Mouse (Mus musculus) lung, postnatal 4 days (tissue): ENCODE data around the gene Atcay.
"Not testable (repeated sequence)": the region's sequence is repeated elsewhere in the genome, so short reads cannot be mapped to it uniquely, and the experiment has no call there.

ENCODE experiments used
- DNase-seq, 2 experiments: peaks; one replicate each; pipeline ENCODE4 v3.0.0; 2021

Gene Atcay

DNA sequence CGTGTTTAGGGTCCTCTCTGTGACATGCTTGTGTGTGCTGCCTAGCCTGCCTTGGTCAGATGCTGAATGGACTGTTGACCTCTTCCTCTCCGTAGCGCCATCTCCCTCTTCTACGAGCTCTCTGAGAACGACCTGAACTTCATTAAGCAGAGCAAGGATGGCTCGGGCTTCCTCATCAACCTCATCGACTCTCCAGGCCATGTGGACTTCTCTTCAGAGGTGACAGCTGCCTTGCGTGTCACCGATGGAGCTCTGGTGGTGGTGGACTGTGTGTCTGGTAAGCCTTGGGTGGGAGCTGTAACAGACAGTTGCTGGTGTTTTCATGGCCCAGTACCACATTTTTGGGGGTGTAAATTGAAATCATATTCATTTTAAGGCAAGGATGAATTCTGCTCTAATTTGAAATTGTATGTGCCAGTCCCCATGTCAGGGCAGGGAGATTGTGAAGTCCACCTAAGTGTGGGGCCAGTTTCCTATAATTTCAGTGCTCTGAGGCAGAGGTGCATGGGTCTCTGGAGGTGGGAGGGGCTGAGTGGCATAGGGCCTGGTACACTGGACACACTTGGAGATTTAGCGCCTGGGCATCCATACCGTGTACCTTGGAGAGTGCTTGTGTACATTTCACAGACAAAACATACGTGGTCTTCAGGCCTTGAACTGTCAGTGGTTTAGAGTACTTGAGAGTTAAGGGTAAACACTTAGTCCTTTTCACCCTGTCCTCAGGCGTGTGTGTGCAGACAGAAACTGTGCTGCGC lies 52.5 kb downstream of the Atcay start:
- DNase-seq = peak in 1 of 2 experiments; percentile 58

DNA sequence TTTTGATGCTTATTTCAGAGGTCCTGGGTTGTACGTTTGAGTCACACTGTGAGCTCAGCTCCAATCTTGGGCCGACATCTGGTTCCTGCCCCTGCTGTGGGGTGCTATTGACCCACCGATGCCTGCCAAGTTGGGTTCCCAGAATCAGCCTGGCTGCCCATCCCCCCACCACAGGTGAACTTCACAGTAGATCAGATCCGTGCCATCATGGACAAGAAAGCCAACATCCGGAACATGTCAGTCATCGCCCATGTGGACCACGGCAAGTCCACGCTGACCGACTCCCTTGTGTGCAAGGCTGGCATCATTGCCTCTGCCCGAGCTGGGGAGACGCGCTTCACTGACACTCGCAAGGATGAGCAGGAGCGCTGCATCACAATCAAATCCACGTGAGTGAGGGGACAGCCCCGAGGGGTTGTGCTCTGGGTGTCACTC lies 53.1 kb downstream of the Atcay start:
- DNase-seq = no peak

DNA sequence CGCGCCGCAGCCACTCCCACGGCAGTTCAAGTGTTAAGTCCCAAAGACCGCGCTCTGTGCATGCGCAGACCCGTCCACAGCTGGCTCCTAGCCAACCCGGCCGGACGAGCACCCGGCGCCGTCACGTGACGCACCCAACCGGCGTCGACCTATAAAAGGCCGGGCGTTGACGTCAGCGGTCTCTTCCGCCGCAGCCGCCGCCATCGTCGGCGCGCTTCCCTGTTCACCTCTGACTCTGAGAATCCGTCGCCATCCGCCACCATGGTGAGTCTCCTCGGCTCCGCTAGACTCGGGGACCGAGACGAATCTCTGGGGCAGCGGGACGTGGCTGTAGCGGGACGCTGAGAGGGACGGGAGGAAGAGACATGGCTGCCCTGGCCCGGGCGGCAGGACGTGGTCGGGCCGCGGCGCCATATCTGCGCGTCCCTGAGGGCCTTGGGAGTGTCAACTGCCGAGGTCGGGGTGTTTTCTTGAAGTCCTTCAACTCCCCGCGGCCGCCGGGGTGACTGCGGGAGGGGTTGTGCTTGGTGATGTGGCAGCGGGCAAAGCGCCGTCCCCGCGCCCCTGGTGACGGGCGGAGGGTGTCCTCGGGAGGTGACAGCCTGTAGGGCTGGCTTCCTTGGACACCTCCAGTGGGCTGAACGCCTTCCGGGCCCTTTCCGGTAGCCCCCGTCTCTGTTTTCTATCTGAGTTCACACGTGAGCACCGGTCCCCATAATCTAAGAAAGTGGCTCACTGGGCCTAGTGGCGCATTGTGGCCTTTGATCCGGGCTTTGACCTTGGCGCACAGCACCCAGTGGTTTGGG lies 54.0 kb downstream of the Atcay start, which contains the start of gene Eef2:
TSS of gene Eef2 (plus strand) at position 166 of the 806 bp plus-strand sequence.
- peak; percentile 99 for DNase-seq

DNA sequence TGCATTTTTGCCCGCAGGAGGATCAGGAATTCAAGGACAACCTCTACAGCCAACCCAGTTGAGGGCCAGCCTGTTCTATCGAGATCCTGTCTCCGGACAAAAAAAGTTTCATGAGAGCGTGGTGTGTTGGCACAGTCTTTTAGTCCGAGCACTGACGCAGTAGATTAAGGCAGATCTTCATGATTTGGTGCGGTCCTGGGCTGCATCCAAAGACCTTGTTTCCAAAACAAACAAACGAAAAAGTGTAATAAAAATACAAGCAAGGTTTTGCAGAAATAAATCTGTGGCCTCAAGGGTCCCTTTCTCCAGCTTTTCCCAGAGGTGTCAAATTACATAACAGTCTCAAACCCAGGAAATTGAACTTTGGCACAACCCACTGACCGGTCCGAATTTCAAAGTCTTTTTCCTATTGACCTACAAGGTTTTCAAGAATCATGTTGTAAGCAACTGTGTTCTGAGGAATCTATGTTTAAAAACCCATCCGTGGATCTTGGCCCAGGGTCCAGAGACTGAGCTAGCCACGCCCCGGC lies 54.6 kb downstream of the Atcay start:
- DNase-seq = no peak

DNA sequence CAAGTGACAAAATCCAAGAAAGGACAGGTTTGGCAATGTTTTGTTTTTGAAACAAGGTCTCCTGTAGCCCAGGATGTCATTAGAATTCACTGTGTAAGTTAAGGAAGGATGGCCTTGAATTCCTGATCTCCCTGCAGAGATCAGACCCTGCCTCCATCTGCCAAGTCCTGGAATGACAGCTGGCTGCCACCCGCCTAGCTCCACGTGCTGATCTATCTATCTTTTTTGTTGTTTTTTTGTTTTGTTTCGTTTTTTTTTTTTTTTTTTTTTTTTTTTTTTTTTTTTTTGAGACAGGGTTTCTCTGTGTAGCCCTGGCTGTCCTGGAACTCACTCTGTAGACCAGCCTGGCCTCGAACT lies 55.3 kb downstream of the Atcay start:
- not testable (repeated sequence) for DNase-seq

DNA sequence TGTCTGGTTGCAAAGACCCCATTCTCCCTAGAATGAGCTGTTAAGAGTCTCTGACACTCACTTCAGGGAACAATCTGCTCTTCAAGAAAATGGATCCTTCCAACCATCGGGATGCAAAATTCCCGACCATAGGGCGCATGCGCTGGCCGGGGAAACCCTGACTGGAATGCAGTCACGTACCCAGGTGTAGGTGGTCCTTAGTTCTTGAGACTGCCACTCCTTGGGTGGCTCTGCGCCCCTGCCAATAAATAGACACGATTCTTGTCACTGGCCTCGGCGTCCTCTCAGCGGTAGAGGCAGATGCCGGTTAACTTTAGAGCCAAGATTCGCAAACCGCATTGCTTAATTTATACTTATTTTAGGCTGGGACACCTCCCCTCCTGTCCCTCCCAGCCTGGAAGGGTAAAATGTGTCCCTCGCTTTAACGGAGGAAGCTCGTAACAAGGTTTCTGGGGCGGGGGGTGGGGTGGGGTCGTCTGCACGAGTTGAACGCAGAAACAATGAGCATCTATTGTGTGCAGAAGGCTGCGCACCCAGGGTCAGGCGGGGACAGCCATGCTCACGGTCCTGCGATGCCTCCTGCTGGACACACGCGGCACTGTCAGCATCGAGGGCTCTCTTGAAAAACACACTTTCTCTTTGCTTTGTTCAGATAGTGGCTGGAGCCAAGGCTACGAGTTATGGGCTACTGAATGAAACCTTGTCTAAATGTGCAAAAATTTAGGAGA lies 55.9 kb downstream of the Atcay start:
- DNase-seq = peak; percentile 90 to 94

DNA sequence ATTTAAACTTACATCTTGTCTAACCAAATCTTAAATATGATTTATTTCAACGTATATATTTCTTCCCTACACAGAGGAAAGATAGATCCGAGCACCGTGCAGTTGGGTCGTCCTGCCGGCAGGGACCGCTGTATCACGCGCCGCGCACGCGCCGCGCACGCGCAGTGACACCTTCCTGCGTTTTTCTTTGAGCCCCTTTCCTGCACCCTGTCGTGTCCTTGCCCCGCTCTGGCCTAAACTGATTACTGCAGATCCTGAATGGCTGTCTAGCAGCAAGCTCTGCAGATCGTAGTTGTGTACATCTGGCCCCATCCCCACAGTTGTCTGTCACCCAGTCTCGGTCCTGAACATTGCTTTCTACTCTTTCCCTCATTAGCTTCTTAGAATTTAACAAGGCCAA lies 57.5 kb downstream of the Atcay start:
- DNase-seq = peak; percentile 88 to 90

DNA sequence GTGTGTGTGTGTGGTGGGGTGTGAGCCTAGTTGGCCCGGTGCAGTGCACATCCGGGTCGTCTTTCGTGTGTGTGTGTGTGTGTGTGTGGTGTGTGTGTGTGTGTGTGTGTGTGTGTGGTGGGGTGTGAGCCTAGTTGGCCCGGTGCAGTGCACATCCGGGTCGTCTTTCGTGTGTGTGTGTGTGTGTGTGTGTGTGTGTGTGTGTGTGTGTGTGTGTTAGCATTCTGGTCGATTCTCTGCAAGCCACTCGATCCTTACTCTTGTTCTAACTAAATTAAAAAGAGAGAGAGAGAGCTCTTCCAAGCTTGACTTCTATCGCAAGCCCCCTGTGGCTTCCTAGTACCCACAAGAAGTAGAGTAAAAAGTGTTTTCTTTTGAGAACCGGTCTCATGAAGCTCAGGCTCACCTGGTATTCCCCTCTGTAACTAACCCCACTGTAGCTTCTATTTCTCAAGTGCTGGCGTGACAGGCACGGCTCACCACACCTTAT lies 61.2 kb downstream of the Atcay start:
- peak in 1 of 2 experiments; percentile 54 for DNase-seq

DNA sequence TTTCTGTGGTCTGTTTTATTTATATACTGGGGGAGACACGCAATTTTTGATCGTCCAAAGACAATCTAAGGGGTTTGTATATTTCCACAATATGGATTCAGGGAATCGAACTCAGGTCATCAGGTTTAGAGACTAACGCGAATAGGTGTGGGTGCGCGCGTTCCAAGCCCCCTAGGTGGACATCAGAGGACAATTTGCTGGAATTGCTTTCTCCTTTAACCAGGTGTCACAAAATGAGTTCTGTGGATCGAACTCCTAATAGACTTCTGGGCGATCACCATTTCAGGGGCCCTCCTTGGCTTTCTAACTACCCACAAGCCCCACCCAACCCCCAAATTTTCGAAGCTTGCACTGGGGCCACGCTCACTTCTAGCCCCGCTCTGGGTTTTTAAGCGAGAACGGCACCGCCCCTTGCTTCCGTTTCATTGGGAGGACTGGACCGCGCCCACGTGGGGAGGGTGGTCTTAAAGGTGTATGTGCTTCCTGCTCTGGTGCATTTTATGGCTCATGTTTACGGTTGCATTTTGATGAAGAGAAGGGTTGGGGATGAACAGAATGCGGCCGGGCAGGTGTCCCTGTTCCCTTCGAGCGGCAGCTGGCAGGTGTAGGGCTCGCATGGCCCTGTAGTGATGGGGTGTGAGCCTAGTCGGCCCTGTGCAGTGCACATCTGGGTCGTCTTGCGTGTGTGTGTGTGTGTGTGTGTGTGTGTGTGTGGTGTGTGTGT lies 62.0 kb downstream of the Atcay start:
- peak; percentile 89 to 90 for DNase-seq

DNA sequence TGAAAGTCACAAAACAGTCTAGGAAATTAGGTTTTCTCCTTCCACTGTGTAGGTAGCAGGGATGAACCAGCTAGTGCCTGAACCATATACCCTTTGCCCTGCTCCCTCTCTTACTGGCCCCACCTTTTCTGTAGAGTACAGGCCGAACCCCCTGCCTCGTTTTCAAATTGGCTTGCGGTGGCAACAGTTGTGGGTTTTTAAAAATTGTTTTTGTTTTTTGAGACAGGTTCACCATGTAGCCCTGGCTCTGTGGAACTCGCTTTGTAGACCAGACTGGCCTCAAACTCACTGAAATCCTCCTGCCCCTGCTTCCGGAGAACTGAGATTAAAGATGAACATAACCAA lies 62.6 kb downstream of the Atcay start:
- DNase-seq = no peak

DNA sequence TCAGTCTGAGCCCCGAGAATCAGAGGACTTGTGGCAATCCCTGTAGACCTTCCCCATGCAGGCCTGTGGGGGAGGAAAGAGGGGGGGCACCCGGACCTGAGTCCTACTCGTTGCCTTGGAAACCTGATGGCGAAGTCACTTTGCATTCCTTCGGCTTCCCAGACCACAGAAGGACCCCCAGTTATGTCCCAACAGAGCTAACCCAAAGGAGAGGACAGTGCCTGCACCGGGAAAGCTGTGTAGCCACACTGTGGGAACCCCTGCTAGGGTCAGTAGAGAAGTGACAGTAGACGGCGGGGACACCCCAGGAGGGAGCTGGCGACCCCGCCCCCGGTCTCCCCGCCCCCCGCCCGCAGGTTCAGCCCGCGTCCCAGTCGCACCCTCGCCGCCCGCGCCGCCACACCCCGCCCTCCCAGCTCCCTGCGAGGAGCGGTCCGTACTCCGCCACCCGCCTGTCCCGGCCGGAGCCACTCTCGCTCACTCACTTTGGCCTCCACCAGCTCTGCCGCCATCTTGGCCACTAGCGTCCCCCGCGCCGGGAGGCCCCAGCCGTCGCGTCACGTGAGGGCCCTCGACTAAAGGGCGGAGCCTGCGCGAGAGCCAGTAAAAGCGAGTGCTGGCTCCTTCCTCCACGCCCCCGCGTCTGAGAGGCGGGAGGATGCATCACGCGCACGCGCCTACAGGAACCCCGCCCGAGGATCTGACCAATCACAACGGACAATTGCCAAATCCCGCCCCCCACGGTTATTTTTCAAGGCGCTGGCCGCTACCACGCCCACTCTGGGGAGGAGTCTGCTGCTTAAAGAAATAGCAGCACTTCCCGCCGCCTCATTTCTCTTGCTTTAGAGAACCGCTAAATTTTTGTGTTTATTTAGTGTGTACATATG lies 63.2 kb downstream of the Atcay start, which contains the start of gene Pias4:
TSS of gene Pias4 (minus strand) at position 724 of the 887 bp plus-strand sequence.
- peak; percentile 100 for DNase-seq

DNA sequence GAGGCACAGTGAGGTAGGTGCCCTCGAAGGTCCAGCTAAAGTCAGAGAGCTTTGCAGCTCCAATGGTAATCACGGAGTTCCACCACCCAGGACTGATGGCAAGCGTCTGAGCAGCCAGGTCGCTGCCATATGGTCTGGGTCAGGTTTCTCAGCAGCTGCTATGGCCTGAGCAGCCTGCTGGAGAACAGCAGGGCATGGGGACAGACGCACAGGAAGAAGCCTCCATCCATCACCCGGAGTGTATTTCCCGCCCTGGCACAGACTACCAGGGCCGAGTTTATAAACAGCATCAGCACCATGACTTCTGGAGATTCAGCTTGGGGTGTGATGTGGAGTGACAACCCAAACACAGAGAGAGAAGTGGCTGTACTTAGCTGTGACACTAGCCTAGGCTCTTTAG lies 65.5 kb downstream of the Atcay start:
- DNase-seq = no peak

DNA sequence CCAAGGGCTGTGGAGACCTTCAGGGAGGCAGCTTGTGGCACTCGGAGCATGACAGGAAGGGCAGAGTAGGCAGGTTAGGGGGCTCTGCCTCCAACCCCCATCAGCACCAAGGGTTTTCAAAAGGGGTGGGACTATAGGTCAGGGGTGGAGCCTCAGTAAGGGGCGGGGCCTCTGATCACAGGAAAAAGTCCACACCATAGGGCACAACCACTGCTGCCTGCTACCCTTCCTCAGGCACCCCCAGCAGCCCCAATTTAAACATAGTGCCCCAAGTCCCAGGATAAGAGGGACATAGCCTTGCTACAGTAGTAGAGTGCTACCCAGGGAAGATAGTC lies 68.3 kb downstream of the Atcay start:
- DNase-seq = no peak

DNA sequence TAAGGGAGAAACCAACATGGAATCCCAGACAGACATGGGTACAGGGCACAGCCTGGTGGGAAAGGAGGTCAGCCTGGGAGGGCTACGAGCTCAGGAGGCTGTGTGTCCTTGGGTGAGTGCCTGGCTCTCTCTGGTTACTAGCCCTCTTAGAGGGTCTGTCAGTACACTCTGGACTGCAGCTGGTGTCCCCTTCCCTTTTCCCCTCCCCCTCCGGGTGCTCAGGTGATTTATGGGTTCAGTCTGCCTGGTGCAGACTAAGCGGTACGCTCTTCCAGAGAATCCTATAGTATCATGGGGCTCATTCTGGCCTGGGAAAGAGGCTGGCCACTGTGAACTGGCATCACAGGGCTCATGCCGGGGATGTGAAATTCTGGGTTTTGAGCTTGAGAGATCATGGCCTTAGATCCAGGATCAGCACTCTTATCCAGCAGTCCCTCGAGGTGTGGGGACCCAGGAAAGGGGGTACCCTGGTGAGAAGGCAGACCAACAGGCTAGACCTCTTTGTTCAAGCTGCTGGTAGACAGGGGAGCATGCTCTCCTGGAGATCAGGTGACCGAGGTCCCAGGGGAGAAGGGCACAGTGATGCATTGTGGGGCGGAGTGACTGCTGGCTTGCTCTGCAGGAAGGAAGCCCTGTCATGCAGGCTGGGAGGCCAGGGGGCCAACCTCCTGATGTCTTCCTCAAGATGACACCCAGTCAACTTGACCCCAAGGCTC lies 68.9 kb downstream of the Atcay start:
- no peak for DNase-seq

DNA sequence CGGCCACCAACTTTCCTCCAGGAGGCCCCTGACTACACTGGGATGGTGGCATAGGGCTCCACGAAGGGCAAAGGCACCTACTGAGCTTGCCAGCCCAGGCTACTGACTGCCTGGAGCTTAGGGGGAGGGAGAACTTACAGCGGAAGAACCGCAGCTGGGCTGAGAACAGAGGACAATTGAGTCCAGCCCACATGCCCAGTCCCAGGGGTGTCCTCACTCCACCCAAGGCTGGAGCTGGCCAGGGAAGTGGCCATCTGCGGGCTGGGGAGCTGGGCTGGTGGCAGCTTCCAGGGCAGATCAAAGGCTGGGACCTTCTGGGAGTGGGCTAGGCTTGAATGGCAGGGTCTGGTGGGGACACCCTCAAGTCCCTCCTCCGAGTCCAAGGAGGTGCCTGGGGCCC lies 75.9 kb downstream of the Atcay start:
- DNase-seq = peak in 1 of 2 experiments; percentile 23
